Mouse (Mus musculus) testis, adult 2 months (tissue): Measurements from ENCODE around the gene Gm7534. TPM values are rescaled to one million over a fixed set of nuclear protein-coding genes. Genes with fewer than 3 reads are reported as not detected.

Source experiments
- H3K27ac ChIP-seq: fragments of 200-500 bp; 2 replicates; pipeline ENCODE4 v1.5.1; 2012; ENCODE audit warnings: low read depth, low read length; ENCODE audit not compliant: control insufficient read depth, insufficient read depth
- H3K27me3 ChIP-seq: fragments of 200-500 bp; 2 replicates; pipeline ENCODE4 v1.6.1; 2012; ENCODE audit warnings: mild to moderate bottlenecking, low read length, moderate library complexity; ENCODE audit not compliant: control insufficient read depth, insufficient read depth
- H3K36me3 ChIP-seq: fragments of 200-500 bp; 2 replicates; pipeline ENCODE4 v1.6.1; 2012; ENCODE audit warnings: mild to moderate bottlenecking, low read length; ENCODE audit not compliant: control insufficient read depth, insufficient read depth
- H3K4me1 ChIP-seq: fragments of 200-500 bp; 2 replicates; pipeline ENCODE4 v1.6.1; 2012; ENCODE audit warnings: low read length; ENCODE audit not compliant: control insufficient read depth, insufficient read depth
- H3K4me3 ChIP-seq: fragments of 200-500 bp; 2 replicates; pipeline ENCODE4 v1.5.1; 2012; ENCODE audit warnings: low read depth, mild to moderate bottlenecking, low read length, moderate library complexity, mixed read lengths; ENCODE audit not compliant: control insufficient read depth
- CTCF ChIP-seq: fragments of 200-500 bp; IDR thresholded peaks from 2 replicates; pipeline ENCODE4 v1.5.1; 2012; ENCODE audit warnings: low read depth, mild to moderate bottlenecking, inconsistent platforms, low read length, moderate library complexity; ENCODE audit not compliant: control insufficient read depth, insufficient read depth, insufficient replicate concordance
- POLR2A ChIP-seq: fragments of 200-500 bp; IDR thresholded peaks from 2 replicates; pipeline ENCODE4 v1.6.1; 2012; ENCODE audit warnings: low read depth, mild to moderate bottlenecking, inconsistent platforms, low read length, moderate library complexity; ENCODE audit not compliant: control insufficient read depth
- polyA plus RNA-seq: library from polyadenylated mRNA; depleted of rRNA; stranded (reverse); fragments of >200 nt; gene quantifications from 2 replicates; pipeline ENCODE4 v1.2.3, GENCODE M21; 2012; rRNA removed

The Gm7534 gene
- not detected in 2 replicates for polyA plus RNA-seq

- Histone ChIP-seq H3K27me3 (no peaks in the 10 kb centered on the region), H3K4me3 (no peak within 1 kb of the TSS), H3K36me3 (no peaks in the 10 kb centered on the region), H3K27ac (no peak within 1 kb of the TSS), H3K4me1 (no peaks in the 10 kb centered on the region)
- TF ChIP-seq POLR2A: no peak
- TF ChIP-seq CTCF: no peak
Observed at GRCm38 (mm10) chr4:134202904-134203303, at the start of gene Gm7534. Gm7534 (minus strand) TSS chr4:134203004.

- Histone ChIP-seq H3K27me3 (no peaks in the 10 kb centered on the region), H3K27ac (no peak overlapping the region), H3K4me1 (peaks cover 37% of the 10 kb centered on the region), H3K36me3 (no peaks in the 10 kb centered on the region), H3K4me3 (peak overlapping the region; percentile 79)
- no peak for TF ChIP-seq POLR2A
- no peak for TF ChIP-seq CTCF
Observed at GRCm38 (mm10) chr4:134252131-134252910, 49.5 kb upstream of the Gm7534 start.

GRCm38 (mm10) chr4:134251241-134252130, 48.7 kb upstream of the Gm7534 start:
- H3K4me1 ChIP-seq: peaks cover 37% of the 10 kb centered on the region
- no peaks in the 10 kb centered on the region for H3K36me3 ChIP-seq
- TF ChIP-seq CTCF: no peak
- TF ChIP-seq POLR2A: no peak
- peak overlapping the region; percentile 79 for H3K4me3 ChIP-seq
- H3K27ac ChIP-seq: no peak overlapping the region
- no peaks in the 10 kb centered on the region for H3K27me3 ChIP-seq

GRCm38 (mm10) chr4:134250930-134251240, 48.1 kb upstream of the Gm7534 start:
- Histone ChIP-seq H3K27me3 (no peaks in the 10 kb centered on the region), H3K27ac (no peak overlapping the region), H3K4me3 (peak overlapping the region; percentile 79), H3K4me1 (peaks cover 41% of the 10 kb centered on the region), H3K36me3 (no peaks in the 10 kb centered on the region)
- TF ChIP-seq CTCF: no peak
- TF ChIP-seq POLR2A: no peak

- H3K27ac ChIP-seq: no peak overlapping the region
- peaks cover 45% of the 10 kb centered on the region for H3K4me1 ChIP-seq
- H3K4me3 ChIP-seq: peak overlapping the region; percentile 69
- no peaks in the 10 kb centered on the region for H3K27me3 ChIP-seq
- TF ChIP-seq CTCF (no peak), POLR2A (no peak)
- no peaks in the 10 kb centered on the region for H3K36me3 ChIP-seq
Observed at GRCm38 (mm10) chr4:134250116-134250929, 47.5 kb upstream of the Gm7534 start.

GRCm38 (mm10) chr4:134249651-134250050, 46.8 kb upstream of the Gm7534 start:
- no peaks in the 10 kb centered on the region for H3K36me3 ChIP-seq
- H3K4me1 ChIP-seq: peaks cover 49% of the 10 kb centered on the region
- H3K27ac ChIP-seq: no peak overlapping the region
- peak; percentile 68 for TF ChIP-seq CTCF
- no peak for TF ChIP-seq POLR2A
- no peaks in the 10 kb centered on the region for H3K27me3 ChIP-seq
- peak overlapping the region; percentile 69 for H3K4me3 ChIP-seq
